Mouse (Mus musculus): ENCODE data around the gene Astn2.

Astn2 gene

GRCm38 (mm10) chr4:65969318-65969717 is 435.1 kb downstream of the Astn2 start:
- no peak for DNase-seq (ENCODE audit: low spot score in 2 of 2)

GRCm38 (mm10) chr4:65964604-65965003 is 439.8 kb downstream of the Astn2 start:
- DNase-seq (ENCODE audit: low spot score in 2 of 2), result no peak

- DNase-seq (ENCODE audit: low spot score in 2 of 2), result no peak
Observed at GRCm38 (mm10) chr4:65959188-65959759, 445.1 kb downstream of the Astn2 start.

DNA sequence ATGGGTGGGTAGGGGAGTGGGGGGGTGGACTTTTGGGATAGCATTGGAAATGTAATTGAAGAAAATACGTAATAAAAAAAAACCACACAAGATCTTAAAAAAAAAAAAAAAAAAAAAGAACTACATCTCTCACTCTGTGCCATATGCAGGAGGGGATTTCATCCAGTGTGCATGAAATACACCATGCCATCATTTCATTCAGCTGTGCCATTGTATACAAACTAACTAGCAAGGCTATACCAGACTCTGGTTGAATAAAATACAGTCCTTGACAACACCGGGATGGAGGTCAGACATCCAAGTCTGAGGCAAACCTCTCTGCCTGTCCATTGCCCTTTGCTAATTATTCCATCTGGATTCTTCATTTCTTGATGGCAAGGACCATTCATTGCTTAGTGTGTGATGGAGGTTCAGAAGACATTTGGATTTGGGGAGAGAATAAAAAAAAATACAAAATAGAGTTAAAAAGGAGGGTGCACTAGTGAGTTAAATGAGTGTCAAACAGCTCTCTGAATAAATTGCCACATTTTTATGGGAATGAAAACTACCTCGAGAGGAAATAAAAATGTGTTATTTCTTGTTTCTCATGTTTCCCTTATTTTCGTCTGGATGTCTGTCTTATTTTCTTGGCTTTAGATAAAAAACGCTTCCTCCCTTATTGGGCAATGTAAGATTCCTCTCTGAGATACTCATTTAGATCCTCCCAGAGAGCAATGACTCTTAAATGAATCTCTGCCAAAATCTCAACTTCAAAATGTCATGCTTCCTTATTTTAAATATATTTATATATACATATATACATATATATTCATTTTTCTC is 445.8 kb downstream of the Astn2 start:
- no peak for DNase-seq (ENCODE audit: low spot score in 2 of 2)

- no peak for DNase-seq (ENCODE audit: low spot score in 2 of 2)
Observed at GRCm38 (mm10) chr4:65951918-65952317, 452.5 kb downstream of the Astn2 start.

- DNase-seq (ENCODE audit: low spot score in 2 of 2), result no peak
Observed at GRCm38 (mm10) chr4:65947141-65947649, 457.2 kb downstream of the Astn2 start.

GRCm38 (mm10) chr4:65946021-65946420 is 458.4 kb downstream of the Astn2 start:
- no peak for DNase-seq (ENCODE audit: low spot score in 2 of 2)

DNA sequence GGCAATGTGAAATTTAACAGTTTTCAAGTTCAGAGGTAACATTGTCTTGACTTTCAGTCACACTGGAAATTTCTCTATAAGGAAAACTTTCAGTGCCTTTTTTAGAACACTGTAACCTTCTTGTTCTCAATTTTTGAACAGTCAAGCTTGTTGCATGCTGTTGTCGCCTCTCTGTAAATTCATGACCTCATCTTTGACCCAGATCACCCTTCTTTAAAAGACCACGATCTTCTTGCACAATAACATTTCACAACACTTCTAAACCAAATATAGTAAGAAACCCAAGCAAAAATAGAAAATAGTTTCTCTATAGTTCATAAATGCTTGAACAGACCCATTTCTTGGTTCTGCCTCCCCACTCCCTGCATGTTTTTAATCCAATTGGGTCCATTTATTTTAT is 473.5 kb downstream of the Astn2 start:
- DNase-seq (ENCODE audit: low spot score in 2 of 2), result no peak

- no peak for DNase-seq (ENCODE audit: low spot score in 2 of 2)
Observed at GRCm38 (mm10) chr4:65920294-65920693, 484.1 kb downstream of the Astn2 start.

GRCm38 (mm10) chr4:65916027-65917008 is 488.1 kb downstream of the Astn2 start:
- no peak for DNase-seq (ENCODE audit: low spot score in 2 of 2)

DNA sequence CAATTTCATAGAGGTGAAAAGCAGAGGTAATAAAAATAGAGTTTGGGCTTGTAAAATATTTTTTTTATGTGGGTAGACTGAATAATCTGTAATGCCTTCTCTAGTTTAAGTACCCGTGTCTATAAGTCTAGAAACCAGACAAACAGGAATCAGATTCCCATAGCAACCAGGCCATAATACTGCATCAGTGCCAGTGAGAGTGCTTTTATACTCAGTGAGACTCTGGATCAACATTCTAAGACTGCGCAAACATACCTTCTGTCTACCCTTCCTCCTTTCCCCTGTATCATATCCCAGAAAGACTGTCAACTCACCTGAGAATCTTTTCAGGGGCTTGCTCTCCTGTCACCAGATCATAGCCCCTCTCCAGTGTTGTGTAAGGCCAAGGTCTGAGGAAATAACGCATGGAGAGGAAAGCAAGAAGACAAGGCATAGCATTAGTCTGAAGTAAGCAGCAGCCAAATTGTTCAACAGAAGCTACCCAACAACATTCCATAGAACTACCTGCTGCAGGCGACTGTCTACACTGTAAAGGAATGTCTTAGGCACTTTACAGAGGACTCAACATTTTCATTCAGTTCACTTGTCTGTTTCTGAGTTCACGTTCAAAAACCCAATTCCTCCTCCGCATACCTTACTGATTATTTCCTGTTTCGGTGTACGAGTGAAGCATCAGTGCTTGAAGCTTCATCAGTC is 492.0 kb downstream of the Astn2 start:
- DNase-seq (ENCODE audit: low spot score in 2 of 2), result no peak

- DNase-seq (ENCODE audit: low spot score in 2 of 2), result no peak
Observed at GRCm38 (mm10) chr4:65907660-65908059, 496.8 kb downstream of the Astn2 start.

GRCm38 (mm10) chr4:65904963-65905362 is 499.4 kb downstream of the Astn2 start:
- DNase-seq (ENCODE audit: low spot score in 2 of 2), result no peak

GRCm38 (mm10) chr4:65896092-65897027 is 508.1 kb downstream of the Astn2 start:
- no peak for DNase-seq (ENCODE audit: low spot score in 2 of 2)

GRCm38 (mm10) chr4:65888332-65888993 is 515.9 kb downstream of the Astn2 start:
- DNase-seq (ENCODE audit: low spot score in 2 of 2), result no peak

- DNase-seq (ENCODE audit: low spot score in 2 of 2), result no peak
Observed at GRCm38 (mm10) chr4:65886862-65887261, 517.5 kb downstream of the Astn2 start.

DNA sequence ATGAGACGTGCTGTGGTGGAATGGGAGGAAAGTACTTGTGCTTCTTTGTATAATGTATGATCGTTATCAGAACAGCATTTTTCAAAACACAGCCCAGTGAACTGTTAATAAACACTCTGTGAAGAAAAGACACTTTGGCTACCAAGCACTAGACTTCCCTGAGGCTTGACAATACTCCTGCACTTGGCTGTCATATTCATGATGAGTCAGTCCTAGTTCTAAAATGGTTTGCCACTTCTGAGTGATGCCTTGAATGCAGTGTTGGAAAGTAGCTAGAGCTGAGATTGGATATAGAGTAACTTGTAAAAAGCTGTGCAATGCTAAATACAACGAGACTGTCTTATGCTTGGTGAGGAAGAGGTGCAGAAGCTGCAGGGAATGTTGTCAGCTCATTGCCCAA is 518.5 kb downstream of the Astn2 start:
- DNase-seq (ENCODE audit: low spot score in 2 of 2), result no peak

DNA sequence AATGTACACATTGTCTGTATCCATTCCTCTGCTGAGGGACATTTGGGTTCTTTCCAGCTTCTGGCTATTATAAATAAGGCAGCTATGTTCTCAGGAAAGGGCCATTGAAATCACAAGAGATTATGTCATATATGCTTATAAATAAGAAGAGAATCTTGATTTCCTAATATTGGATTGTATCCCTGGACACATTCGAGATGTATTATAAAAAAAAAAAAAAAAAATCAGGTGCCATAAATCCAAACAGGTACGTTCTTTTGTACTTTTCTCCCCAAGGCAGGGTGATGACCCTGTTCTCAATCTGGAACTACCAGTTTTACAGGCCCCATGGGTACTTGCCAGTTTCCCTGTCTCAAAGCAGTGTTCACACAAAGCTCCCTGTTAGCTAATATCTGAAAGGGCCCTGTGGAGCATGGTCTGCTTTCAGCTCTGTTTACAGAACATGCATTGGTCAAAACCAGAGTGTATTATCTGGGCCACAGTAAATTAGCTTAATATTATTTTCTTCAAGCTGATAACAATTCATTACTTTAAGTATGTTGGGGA is 530.1 kb downstream of the Astn2 start:
- no peak for DNase-seq (ENCODE audit: low spot score in 2 of 2)

DNA sequence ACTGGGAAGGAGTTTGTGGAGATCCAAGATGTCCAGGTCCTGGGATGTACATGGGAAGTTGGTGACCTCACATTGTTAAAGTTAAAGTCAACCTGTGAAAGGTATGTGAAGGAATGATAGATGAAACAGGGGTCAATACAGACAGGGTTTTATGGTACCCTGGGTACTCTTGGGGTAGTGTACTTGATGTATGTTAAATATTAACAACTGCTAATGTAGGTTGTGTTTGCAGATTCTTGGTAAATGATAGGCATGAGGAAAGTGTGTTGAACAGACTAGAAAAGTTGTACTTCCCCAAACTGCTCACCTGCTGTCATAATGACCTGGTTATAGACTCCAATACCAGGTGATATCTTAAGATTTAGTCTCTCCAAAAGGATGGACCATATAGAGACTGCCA is 539.9 kb downstream of the Astn2 start:
- no peak for DNase-seq (ENCODE audit: low spot score in 2 of 2)

Measured in thymus, postnatal 10 days (tissue).